Mouse (Mus musculus) heart, adult 18-20 months (tissue): ENCODE data around the gene Usp10. TPM values are rescaled to one million over a fixed set of nuclear protein-coding genes. Genes with fewer than 3 reads are reported as not detected.

Source experiments
- DNase-seq, 2 experiments: peaks; one replicate each; pipeline ENCODE4 v3.0.0; 2021 to 2022; ENCODE audit warnings: mixed read lengths in 1 of 2
- total RNA-seq, 2 experiments: library from RNA; stranded (reverse); gene quantifications; 2 replicates each; pipeline ENCODE4 v1.2.3; 2021

The Usp10 gene
- total RNA-seq, 2 experiments from 2014 or later: 45.6 to 51.4 TPM

- DNase-seq: no peak
These were observed 4.0 kb downstream of the Usp10 start for GRCm38 (mm10) chr8:119914161-119914560.

GRCm38 (mm10) chr8:119915298-119915697 lies 5.1 kb downstream of the Usp10 start:
- no peak for DNase-seq

- DNase-seq: no peak
These were observed 6.2 kb downstream of the Usp10 start for GRCm38 (mm10) chr8:119916237-119916892.

- no peak for DNase-seq
These were observed 7.3 kb downstream of the Usp10 start for GRCm38 (mm10) chr8:119917415-119917814.

GRCm38 (mm10) chr8:119918155-119918567 lies 8.0 kb downstream of the Usp10 start:
- no peak for DNase-seq

GRCm38 (mm10) chr8:119923259-119923658 lies 13.1 kb downstream of the Usp10 start:
- DNase-seq: no peak

GRCm38 (mm10) chr8:119925428-119925827 lies 15.3 kb downstream of the Usp10 start:
- no peak for DNase-seq

GRCm38 (mm10) chr8:119926474-119926873 lies 16.3 kb downstream of the Usp10 start:
- peak; percentile 29 to 36 for DNase-seq

GRCm38 (mm10) chr8:119927422-119928092 lies 17.4 kb downstream of the Usp10 start:
- DNase-seq: peak; percentile 50 to 66

- DNase-seq: no peak
These were observed 21.2 kb downstream of the Usp10 start for GRCm38 (mm10) chr8:119931317-119931716.

GRCm38 (mm10) chr8:119933681-119934080 lies 23.5 kb downstream of the Usp10 start:
- DNase-seq: no peak

GRCm38 (mm10) chr8:119935541-119935940 lies 25.4 kb downstream of the Usp10 start:
- DNase-seq: peak; percentile 50 to 56

GRCm38 (mm10) chr8:119938481-119938880 lies 28.3 kb downstream of the Usp10 start:
- no peak for DNase-seq

- no peak for DNase-seq
These were observed 29.2 kb downstream of the Usp10 start for GRCm38 (mm10) chr8:119939336-119939735.

- no peak for DNase-seq
These were observed 31.3 kb downstream of the Usp10 start for GRCm38 (mm10) chr8:119941471-119941870.

GRCm38 (mm10) chr8:119943616-119944015 lies 33.5 kb downstream of the Usp10 start:
- no peak for DNase-seq

GRCm38 (mm10) chr8:119944096-119944811 lies 34.1 kb downstream of the Usp10 start:
- peak; percentile 65 to 88 for DNase-seq

GRCm38 (mm10) chr8:119946326-119946865 lies 36.2 kb downstream of the Usp10 start:
- DNase-seq: no peak

GRCm38 (mm10) chr8:119947653-119948052 lies 37.5 kb downstream of the Usp10 start:
- no peak for DNase-seq

- DNase-seq: no peak
These were observed 38.2 kb downstream of the Usp10 start for GRCm38 (mm10) chr8:119948340-119948739.

- DNase-seq: no peak
These were observed 42.1 kb downstream of the Usp10 start for GRCm38 (mm10) chr8:119952282-119952681.

- DNase-seq: no peak
These were observed 42.6 kb downstream of the Usp10 start for GRCm38 (mm10) chr8:119952747-119953146.

- no peak for DNase-seq
These were observed 45.2 kb downstream of the Usp10 start for GRCm38 (mm10) chr8:119955333-119955732.
